Mouse (Mus musculus) olfactory bulb, adult 2 months (tissue): Measurements from ENCODE around the gene Rffl. TPM values are rescaled to one million over a fixed set of nuclear protein-coding genes. Genes with fewer than 3 reads are reported as not detected.
A peak's percentile ranks its signal among the peaks of the same experiment; 100 is the strongest.

Experiments used
- H3K27ac ChIP-seq: fragments of 200-500 bp; 2 replicates; pipeline ENCODE4 v1.5.1; 2012; ENCODE audit warnings: low read depth, low read length; ENCODE audit not compliant: insufficient read depth
- H3K4me1 ChIP-seq: fragments of 200-500 bp; 2 replicates; pipeline ENCODE4 v1.6.1; 2012; ENCODE audit warnings: low read length; ENCODE audit not compliant: control insufficient read depth, insufficient read depth
- H3K4me3 ChIP-seq: fragments of 200-500 bp; 2 replicates; pipeline ENCODE4 v1.5.1; 2012; ENCODE audit warnings: mild to moderate bottlenecking, low read depth, low read length, moderate library complexity; ENCODE audit not compliant: insufficient read depth
- CTCF ChIP-seq: fragments of 200-500 bp; IDR thresholded peaks from 2 replicates; pipeline ENCODE4 v1.5.1; 2012; ENCODE audit warnings: low read depth, mild to moderate bottlenecking, low read length, moderate library complexity; ENCODE audit not compliant: insufficient read depth
- POLR2A ChIP-seq: fragments of 200-500 bp; IDR thresholded peaks from 2 replicates; pipeline ENCODE4 v1.6.1; 2012; ENCODE audit warnings: mild to moderate bottlenecking, low read depth, low read length, moderate library complexity; ENCODE audit not compliant: insufficient read depth
- WGBS: fragments of 180-500 bp; shearing (Covaris S2); methylation state at CpG from one replicate; pipeline ENCODE4 v1.1.7; 2018; 5-methylcytosine and 5-hydroxymethylcytosine counted together
- polyA plus RNA-seq: library from polyadenylated mRNA; stranded (reverse); fragments of >200 nt; gene quantifications from 2 replicates; pipeline ENCODE4 v1.2.4, GENCODE M21; 2012; ENCODE audit warnings: low replicate concordance; ENCODE audit not compliant: missing spikeins, insufficient read depth, insufficient read length

Rffl gene
- polyA plus RNA-seq, 1 experiment: not detected

DNA sequence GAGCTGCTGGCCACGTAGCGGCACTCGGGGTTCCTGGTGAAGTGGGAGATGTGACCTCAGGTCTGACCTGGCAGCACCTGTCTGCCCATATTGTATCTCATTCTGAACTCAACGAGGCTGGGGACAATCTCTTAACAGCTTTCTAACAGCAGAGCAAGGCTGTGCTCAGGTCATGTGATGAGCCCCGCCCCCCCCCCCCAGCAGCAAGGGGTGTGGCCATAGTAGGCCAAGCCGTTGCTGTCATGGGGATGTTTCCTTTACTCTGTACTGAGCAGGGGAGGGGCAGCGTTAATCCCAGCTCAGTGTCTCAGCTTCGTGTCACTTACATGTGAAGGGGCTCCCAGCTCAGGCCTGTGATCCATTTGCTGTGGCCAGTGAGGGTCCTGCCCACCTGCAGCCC lies 33.9 kb upstream of the Rffl start:
- Histone ChIP-seq H3K27ac (no peak overlapping the region), H3K4me3 (no peak overlapping the region), H3K4me1 (peaks cover 5% of the 10 kb centered on the region)
- no peak for TF ChIP-seq CTCF
- 62% methylated on average over 8 of the region's 8 CpGs for WGBS

DNA sequence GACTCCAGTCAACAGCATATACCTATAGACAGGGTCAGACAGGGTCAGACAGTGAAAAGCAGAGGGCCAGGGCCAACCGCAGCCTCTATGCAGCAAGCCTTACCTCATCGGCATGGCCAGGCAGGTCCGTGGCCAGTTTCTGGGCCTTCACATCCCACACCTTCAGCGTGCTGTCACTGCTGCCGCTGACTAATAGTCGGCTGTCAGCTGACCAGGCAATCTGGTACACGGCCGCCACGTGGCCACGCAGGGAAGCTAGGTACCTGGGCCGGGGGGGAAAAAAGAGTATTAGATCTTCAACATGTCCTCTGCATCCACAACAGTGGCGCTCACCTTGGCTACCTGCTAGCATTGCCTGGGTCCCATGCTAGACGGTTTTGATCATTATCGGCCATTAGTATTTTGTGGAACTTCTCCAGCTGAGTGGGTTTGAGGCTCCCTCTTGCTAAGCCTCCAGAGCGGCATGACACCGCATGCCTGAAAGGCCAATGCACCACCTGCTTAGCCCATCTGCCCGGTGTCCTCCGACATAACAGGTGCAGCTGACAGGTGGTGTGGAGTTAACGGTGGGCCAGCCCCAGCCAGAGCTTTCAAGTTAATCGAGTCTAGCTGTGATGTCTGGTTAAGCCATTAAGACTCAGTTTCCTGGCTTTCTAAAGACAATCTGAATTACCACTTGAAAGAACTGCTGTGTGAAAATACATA lies 30.7 kb upstream of the Rffl start:
- Histone ChIP-seq H3K4me3 (no peak overlapping the region), H3K4me1 (no peaks in the 10 kb centered on the region), H3K27ac (no peak overlapping the region)
- TF ChIP-seq POLR2A (no peak), CTCF (no peak)
- 94% methylated on average over 20 of the region's 20 CpGs for WGBS

GRCm38 (mm10) chr11:82899720-82900119 lies 28.7 kb upstream of the Rffl start:
- Histone ChIP-seq H3K4me1 (no peaks in the 10 kb centered on the region), H3K4me3 (no peak overlapping the region), H3K27ac (no peak overlapping the region)
- TF ChIP-seq CTCF (no peak), POLR2A (no peak)
- 95% methylated on average over 5 of the region's 5 CpGs for WGBS

GRCm38 (mm10) chr11:82897478-82897877 lies 26.5 kb upstream of the Rffl start:
- no peaks in the 10 kb centered on the region for H3K4me1 ChIP-seq
- H3K27ac ChIP-seq: no peak overlapping the region
- 87% methylated on average over 10 of the region's 10 CpGs for WGBS
- TF ChIP-seq CTCF (no peak), POLR2A (no peak)
- no peak overlapping the region for H3K4me3 ChIP-seq

- 67% methylated on average over 7 of the region's 7 CpGs for WGBS
- TF ChIP-seq POLR2A (no peak), CTCF (no peak)
- Histone ChIP-seq H3K27ac (no peak within 1 kb of the TSS), H3K4me1 (peaks cover 18% of the 10 kb centered on the region), H3K4me3 (no peak within 1 kb of the TSS)
Observed at GRCm38 (mm10) chr11:82891936-82892335, 20.9 kb upstream of the Rffl start, which contains the start of gene Fndc8. Gene Fndc8 (plus strand): TSS chr11:82892124.

DNA sequence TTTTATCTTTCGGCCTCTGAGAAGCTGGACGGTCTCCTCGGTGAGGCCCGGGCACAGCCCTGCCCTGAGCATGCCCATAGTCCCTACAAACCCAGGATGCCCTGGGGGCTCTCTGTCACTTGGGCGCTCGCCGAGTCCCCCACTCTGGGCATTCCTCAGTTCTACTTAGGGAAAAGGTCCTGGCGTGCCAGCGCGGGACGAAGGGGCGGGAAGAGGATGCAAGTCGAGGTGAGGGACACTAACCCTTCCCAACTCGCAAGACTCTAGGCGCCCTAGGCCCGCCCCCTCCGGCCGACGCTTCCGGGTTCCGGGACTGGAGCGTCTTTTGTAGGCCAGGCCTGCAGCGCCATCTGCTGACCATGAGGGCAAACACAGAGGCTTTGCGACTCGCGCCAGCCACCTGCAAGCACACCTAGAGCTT lies 19.3 kb upstream of the Rffl start, which contains the start of gene Rad51d:
Rad51d (minus strand) TSS at position 273 of the 421 bp plus-strand sequence.
- H3K27ac ChIP-seq: 0 out of 2 replicates have a peak within 1 kb of the TSS, but pooled peaks have one; percentile 16
- peaks cover 18% of the 10 kb centered on the region for H3K4me1 ChIP-seq
- TF ChIP-seq CTCF (peak; percentile 92), POLR2A (peak; percentile 31; the same call in 1 of the 2 replicates)
- under 1% methylated on average over 26 of the region's 26 CpGs for WGBS
- peak within 1 kb of the TSS; percentile 88 for H3K4me3 ChIP-seq

- peak overlapping the region; percentile 88 for H3K4me3 ChIP-seq
- no peak for TF ChIP-seq CTCF
- TF ChIP-seq POLR2A: no peak
- H3K4me1 ChIP-seq: peaks cover 18% of the 10 kb centered on the region
- H3K27ac ChIP-seq: 0 out of 2 replicates have a peak overlapping the region, but pooled peaks have one; percentile 16
- WGBS: 4% methylated on average over 31 of the region's 31 CpGs
Observed at GRCm38 (mm10) chr11:82889524-82890341, 18.7 kb upstream of the Rffl start.

GRCm38 (mm10) chr11:82888491-82888946 lies 17.5 kb upstream of the Rffl start:
- Histone ChIP-seq H3K4me1 (peaks cover 18% of the 10 kb centered on the region), H3K4me3 (no peak overlapping the region), H3K27ac (no peak overlapping the region)
- WGBS: 45% methylated on average over 10 of the region's 10 CpGs
- no peak for TF ChIP-seq POLR2A

- whole genome bisulfite sequencing: 92% methylated on average over 3 of the region's 3 CpGs
- no peak overlapping the region for H3K4me3 ChIP-seq
- peaks cover 18% of the 10 kb centered on the region for H3K4me1 ChIP-seq
- H3K27ac ChIP-seq: no peak overlapping the region
- TF ChIP-seq CTCF (no peak), POLR2A (no peak)
Observed at GRCm38 (mm10) chr11:82886559-82886958, 15.5 kb upstream of the Rffl start.
